Mouse (Mus musculus) urinary bladder, postnatal 14 days (tissue): ENCODE measurements around the gene Olfr320.
"Not testable (repeated sequence)": the region's sequence is repeated elsewhere in the genome, so short reads cannot be mapped to it uniquely, and the experiment has no call there.

ENCODE experiments used
- DNase-seq: peaks from one replicate; pipeline ENCODE4 v3.0.0; 2021; ENCODE audit warnings: low spot score

Gene Olfr320

DNA sequence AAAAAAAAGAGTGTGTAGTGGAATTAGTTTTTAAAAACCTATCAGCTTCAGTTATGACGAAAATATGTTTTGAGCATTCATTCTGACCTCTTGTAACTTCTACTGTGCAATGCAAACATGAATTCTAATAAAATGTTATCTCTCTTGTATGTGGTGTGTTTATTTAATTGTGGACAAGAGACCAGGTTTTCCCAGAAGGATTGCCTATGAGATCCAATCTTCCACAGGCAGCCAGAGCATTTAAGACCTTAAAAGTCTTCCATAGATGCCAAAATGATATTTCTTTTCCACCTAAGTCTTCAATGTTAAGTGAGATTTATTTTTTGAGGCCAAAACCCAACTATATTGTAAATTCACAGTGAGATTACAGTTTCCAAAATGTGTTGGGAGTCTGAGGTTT is at the start of gene Olfr320:
Olfr320 (plus strand) TSS at position 301 of the 400 bp plus-strand sequence.
- DNase-seq: no peak

DNA sequence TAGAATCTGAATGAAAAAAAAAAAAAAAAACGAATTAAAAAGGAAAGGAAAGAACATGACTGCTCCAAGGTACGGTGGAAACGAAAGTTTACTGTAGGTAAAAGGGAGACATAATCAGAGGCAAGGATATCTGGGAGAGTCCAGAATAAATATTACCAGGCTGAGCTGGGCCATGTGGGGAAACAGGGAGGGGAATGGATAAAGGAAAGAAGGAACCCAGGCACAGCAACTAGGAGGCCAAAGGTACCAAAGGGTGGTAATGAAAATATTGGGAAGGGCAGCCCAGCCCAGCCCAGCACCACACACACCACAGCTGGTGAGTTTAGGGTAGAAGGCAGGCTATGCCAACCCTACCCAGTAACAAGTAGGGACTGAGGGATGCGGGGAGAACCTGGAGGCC is 46.0 kb upstream of the Olfr320 start:
- no peak for DNase-seq

DNA sequence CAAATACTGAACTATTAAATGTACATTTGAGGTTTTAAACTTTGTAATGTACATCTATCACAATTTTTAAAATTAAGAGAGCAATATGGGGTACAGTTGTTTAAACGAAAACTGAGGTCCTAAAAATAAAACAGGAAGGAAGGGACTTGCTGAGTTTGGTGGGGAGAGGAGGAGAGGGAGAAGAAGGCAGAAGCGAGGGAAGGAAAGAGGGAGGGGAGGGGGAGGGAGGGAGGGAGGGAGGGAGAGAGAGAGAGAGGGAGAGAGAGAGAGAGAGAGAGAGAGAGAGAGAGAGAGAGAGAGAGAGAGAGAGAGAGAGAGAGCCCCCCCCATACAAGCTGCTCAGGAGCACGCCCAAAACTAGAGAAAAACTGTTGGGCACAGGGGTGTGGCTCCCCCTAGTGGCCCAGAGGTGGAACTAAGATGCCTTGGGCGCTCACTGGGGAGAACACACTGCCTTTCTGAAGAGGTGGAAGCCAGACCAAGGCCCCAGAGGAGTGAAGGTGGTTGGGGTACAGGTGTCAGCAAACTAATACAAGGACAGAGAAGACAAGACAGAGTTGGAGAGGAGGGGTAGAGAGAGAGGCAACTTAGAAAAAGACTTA is 44.4 kb upstream of the Olfr320 start:
- peak; percentile 28 for DNase-seq

DNA sequence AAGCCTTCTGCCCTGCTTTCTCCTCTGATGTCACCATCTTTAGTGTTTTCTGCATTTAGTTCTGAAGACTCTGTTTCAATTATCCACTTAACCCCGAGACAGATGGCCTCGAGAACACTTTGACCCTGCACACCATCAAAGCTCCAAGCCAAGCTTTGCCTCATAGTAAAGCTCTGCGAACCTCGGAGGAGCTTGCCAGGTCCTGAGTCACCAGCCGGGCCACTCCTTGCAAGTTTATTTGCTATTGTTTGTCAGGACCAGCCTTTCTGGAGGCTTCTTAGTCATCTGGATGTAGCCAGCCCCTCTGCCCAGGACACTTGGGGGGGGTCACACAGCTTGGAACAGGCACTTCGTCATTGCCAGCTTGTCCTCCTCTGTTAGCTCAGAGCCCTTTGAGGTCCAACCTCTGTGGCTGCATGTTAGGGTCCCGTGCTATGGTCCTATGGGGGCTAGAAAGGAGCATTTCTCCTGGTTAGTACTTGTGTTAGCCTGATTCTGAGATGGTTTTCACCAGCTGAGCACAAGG is 42.7 kb upstream of the Olfr320 start:
- DNase-seq: peak; percentile 73

GRCm38 (mm10) chr11:58640272-58640867 is 40.5 kb upstream of the Olfr320 start, which contains the start of gene Trim58:
TSS of gene Trim58 (plus strand) at chr11:58640465.
- DNase-seq: peak; percentile 15

GRCm38 (mm10) chr11:58641057-58641456 is 39.8 kb upstream of the Olfr320 start:
- DNase-seq: no peak

DNA sequence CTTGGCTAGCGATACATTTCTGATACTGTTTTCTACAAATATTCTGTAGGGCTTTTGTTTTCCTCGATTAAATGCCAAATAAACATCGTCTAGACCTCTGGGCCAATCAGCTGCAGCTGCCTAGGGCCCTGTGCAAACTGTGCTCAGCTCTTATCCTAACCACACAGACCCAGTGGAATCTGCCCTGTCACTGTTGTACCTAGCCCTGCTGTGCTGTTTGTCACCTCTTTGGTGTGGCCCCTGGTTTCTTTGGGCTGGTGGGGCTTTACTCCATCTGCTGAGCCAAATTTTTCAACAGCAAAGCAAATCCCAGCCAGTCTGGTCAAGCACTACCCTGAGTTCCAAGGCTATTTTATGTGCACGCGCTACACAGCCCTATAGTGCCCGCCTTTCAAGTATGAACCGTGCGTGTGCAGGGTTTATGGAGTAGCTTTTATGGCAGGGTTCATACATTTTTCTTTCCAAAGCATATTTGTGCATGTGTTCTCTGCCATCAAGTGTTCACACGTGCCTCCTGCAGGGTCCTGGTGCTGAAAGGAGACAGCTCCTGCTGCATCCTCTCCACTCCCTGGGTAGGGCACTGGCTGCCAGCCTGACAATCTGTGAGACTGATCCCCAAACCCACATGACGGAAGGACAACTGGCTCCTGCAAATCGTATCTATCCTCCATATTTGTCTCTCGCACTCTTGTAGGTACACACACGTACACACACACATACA is 39.1 kb upstream of the Olfr320 start:
- DNase-seq: no peak

GRCm38 (mm10) chr11:58643350-58643749 is 37.5 kb upstream of the Olfr320 start:
- no peak for DNase-seq

GRCm38 (mm10) chr11:58655151-58655550 is 25.7 kb upstream of the Olfr320 start:
- no peak for DNase-seq

DNA sequence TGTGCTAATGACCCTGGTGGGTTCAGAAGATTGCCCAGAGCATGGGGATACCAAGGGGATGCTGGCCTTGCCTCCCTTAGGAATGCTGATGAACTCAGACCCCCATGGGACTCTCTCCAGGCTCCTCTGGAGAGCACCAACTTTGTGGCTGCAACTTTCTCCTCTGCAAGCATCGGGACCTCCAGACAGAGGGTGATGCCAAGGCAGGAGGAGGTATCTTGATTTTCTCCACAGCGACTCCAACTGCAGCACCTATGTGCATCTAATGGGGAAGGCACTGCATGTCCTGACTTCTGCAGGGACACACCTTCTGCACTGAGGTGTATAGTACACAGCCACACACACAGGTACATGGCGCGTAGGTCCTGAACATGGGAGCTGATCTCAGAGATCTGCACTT is 22.3 kb upstream of the Olfr320 start, which contains the start of gene Olfr322:
Olfr322 (plus strand) TSS at position 187 of the 400 bp plus-strand sequence.
- DNase-seq: no peak

DNA sequence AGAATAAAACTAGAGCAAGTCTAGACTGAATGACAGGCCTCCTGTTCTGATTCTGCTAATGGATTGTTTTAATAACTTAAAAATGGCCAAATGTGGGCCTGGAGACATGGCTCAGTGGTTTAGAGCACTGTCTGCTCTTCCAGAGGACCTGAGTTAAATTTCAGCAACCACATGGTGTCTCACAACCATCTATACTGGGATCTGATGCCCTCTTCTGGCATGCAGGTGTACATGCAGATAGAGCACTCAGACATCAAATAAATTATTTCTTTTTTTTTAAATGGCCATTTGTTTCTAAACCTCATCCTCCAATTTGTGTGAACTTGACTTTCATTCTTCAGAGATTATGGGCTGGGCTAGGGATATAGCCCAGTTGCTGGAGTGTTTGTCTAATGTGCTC is 11.6 kb upstream of the Olfr320 start:
- DNase-seq: no peak

DNA sequence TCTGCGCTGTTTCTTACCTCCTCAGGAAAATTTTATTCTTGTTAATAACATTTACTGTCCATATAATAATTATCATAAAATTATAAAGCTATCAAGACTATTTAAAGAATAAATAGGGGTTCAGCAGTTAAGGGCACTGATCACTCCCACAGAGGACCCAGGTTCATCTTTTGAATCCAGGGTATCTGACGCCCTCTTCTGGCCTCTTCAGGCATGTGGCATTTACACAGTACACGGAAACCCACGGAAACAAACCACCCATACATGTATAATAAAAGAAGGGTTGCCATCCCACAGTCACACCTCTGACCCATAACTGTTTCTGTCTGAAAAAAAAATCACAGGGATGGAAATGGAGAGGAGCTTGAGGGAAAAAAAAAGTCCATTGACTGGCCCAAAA is 9.1 kb upstream of the Olfr320 start:
- DNase-seq: no peak

- no peak for DNase-seq
Measured at GRCm38 (mm10) chr11:58698862-58699261, 18.0 kb downstream of the Olfr320 start, which contains the start of gene Olfr319. TSS of gene Olfr319 (plus strand) at chr11:58699162.

- DNase-seq: no peak
Measured at GRCm38 (mm10) chr11:58709086-58709485, 28.2 kb downstream of the Olfr320 start.

DNA sequence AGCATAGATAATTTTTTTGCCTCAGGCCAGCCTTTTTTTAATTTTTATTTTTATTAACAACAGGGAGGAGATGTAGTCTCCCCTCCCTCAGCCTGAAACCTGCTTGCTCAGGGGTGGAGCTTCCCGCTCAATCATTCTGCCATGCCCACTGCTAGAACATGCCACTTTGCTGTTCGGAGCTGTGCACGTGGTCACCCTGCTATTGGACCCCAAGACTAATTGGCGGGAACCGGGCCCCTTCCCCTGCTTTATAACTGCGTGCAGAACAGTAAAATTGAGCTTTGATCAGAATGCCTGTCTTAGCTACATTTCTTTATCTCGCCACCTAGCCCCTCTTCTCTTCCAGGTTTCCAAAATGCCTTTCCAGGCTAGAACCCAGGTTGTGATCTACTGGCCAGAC is 36.8 kb downstream of the Olfr320 start:
- not testable (repeated sequence) for DNase-seq

GRCm38 (mm10) chr11:58719701-58720100 is 38.8 kb downstream of the Olfr320 start:
- no peak for DNase-seq

DNA sequence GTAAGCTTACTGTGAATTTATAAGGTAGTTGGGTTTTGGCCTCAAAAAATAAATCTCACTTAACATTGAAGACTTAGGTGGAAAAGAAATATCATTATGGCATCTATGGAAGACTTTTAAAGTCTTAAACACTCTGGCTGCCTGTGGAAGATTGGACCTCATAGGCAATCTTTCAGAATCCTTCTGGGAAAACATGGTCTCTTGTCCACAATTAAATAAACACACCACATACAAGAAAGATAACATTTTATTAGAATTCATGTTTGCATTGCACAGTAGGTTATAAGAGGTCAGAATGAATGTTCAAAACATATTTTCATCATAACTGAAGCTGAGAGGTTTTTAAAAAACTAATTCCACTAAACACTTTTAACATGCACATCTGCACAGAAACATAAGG is 43.0 kb downstream of the Olfr320 start, which contains the start of gene Olfr318:
Olfr318 (minus strand) TSS at position 101 of the 400 bp plus-strand sequence.
- DNase-seq: no peak

- DNase-seq: not testable (repeated sequence)
Measured at GRCm38 (mm10) chr11:58727896-58728650, 47.2 kb downstream of the Olfr320 start.

GRCm38 (mm10) chr11:58733372-58733771 is 52.5 kb downstream of the Olfr320 start:
- DNase-seq: no peak
